Mouse (Mus musculus): ENCODE measurements around the gene Fam25c. TPM values are rescaled to one million over a fixed set of nuclear protein-coding genes. Genes with fewer than 3 reads are reported as not detected.

Gene Fam25c
- 1.3 TPM in 1 of 2 replicates, not detected in the other for polyA plus RNA-seq (2012; rRNA removed)

DNA sequence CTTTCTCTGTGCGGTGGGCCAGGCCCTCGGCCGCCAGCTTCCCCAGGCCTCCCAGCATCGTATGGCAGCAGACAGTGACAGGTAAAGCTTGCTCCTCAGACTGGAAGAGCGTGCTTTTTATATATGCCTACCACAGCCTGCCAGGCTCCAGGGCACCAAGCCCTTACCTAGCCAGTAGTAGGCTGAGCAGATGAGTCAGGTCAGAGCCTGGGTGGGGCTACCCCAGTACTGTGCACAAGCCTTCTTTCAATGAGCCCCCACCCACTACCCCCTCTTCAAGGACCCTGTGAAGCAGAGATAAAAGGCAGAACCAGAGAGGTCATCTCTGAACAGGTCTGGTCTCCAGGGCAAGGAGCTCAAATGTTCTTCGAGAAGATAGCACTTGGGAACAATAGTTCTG, at the start of gene Fam25c:
Gene Fam25c, minus strand, starts transcription at position 133 of the 400 bp plus-strand sequence.

GRCm38 (mm10) chr14:34375415-34375904, 20.2 kb upstream of the Fam25c start, which contains the start of gene Mmrn2:
Gene Mmrn2 (plus strand): TSS chr14:34375465.

GRCm38 (mm10) chr14:34374577-34374976, 19.3 kb upstream of the Fam25c start, which contains the start of gene Sncg:
Gene Sncg (minus strand): TSS chr14:34374789.

DNA sequence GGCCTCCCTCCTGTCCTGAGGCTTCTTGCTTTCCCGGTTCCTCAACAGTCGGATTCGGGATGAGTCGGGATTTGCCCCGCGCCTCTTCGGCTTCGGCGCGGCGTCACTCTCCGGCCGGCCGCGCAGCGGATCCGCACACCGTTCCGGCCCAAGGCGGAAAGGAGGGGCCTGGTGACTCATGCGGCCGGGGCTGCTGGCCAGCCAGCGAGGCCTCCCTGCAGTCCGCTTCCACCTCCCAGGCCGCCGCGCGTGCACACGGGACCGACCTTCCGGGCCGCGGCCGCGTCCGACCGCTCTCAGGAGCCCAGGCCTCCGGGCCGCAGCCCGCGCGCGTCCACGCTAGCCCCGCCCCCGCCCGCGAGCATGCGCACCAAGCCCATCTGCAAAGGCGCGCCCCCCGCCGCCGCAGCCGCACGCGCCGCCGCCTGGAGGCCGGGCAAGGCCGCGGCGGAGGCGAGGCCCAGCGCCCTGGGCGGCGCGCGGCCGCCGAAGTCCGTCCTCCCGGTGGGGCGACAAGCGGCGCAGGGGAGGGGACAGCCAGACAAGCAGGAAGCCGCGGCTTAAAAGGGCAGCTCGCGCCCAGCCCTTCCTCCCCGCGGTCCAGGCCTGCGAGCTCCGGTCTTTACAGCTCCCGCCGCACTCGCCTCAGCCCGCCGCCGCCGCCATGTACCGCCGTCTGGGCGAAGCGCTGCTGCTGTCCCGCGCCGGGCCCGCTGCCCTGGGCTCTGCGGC, 44.8 kb downstream of the Fam25c start, which contains the start of the genes Shld2 and Glud1:
Gene Shld2, minus strand, starts transcription at position 260 of the 732 bp plus-strand sequence.
Gene Glud1, plus strand, starts transcription at position 494 of the 732 bp plus-strand sequence.

Other genes starting within 250 kb of the Fam25c start
- gene Npy4r, start 202.9 kb downstream of the Fam25c start, polyA plus RNA-seq (2012; rRNA removed), result 0.04 and 0.09 TPM in 2 replicates
- 6.8 TPM in 2 replicates for gene Gprin2, start 153.8 kb downstream of the Fam25c start, polyA plus RNA-seq (2012; rRNA removed)
- gene Syt15, start 135.8 kb downstream of the Fam25c start, polyA plus RNA-seq (2012; rRNA removed), result 0.87 and 1.1 TPM in 2 replicates
- 3.5 and 4.1 TPM in 2 replicates for gene Shld2, start 44.9 kb downstream of the Fam25c start, polyA plus RNA-seq (2012; rRNA removed)
- 82.1 and 89.2 TPM in 2 replicates for gene Glud1, start 44.7 kb downstream of the Fam25c start, polyA plus RNA-seq (2012; rRNA removed)
- gene Sncg, start 19.4 kb upstream of the Fam25c start, polyA plus RNA-seq (2012; rRNA removed), result 90.9 and 192 TPM in 2 replicates
- 3.3 and 4.0 TPM in 2 replicates for gene Mmrn2, start 20.0 kb upstream of the Fam25c start, polyA plus RNA-seq (2012; rRNA removed)
- gene Bmpr1a, start 147.9 kb upstream of the Fam25c start, polyA plus RNA-seq (2012; rRNA removed), result 22.0 and 23.9 TPM in 2 replicates
- not detected in 2 replicates for gene 9230112D13Rik, start 167.4 kb upstream of the Fam25c start, polyA plus RNA-seq (2012; rRNA removed)
- gene Ldb3, start 233.2 kb upstream of the Fam25c start, polyA plus RNA-seq (2012; rRNA removed), result 0.68 and 6.3 TPM in 2 replicates
- 0.16 TPM in 1 of 2 replicates, not detected in the other for gene Opn4, start 244.7 kb upstream of the Fam25c start, polyA plus RNA-seq (2012; rRNA removed)

Measured in central nervous system, embryonic 14 days (tissue).